Mouse (Mus musculus) midbrain, postnatal 0 days (tissue): ENCODE measurements around the gene Cpne8. TPM values are rescaled to one million over a fixed set of nuclear protein-coding genes. Genes with fewer than 3 reads are reported as not detected.
"Not testable (repeated sequence)": the region's sequence is repeated elsewhere in the genome, so short reads cannot be mapped to it uniquely, and the experiment has no call there.

Source experiments
- ATAC-seq: fragments of 200-750 bp; cut with Nextera tagmentation; 2 replicates; pipeline ENCODE4 v1.8.0; 2017; ENCODE audit warnings: moderate number of reproducible peaks, mild to moderate bottlenecking, moderate TSS enrichment, moderate library complexity; ENCODE audit not compliant: low FRiP score
- DNase-seq: peaks from one replicate; pipeline ENCODE4 v3.0.0-alpha.2; 2015; ENCODE audit warnings: low spot score
- H3K27ac ChIP-seq: fragments of 300-500 bp; sonication (generic); 2 replicates; pipeline ENCODE4 v1.5.1; 2014; ENCODE audit warnings: low read depth, mild to moderate bottlenecking, low read length, mixed read lengths
- H3K27me3 ChIP-seq: fragments of 300-500 bp; sonication (generic); 2 replicates; pipeline ENCODE4 v1.6.1; 2014; ENCODE audit warnings: low read length, control low read depth, mixed read lengths; ENCODE audit not compliant: insufficient read depth
- H3K36me3 ChIP-seq: fragments of 300-500 bp; sonication (generic); 2 replicates; pipeline ENCODE4 v1.6.1; 2014; ENCODE audit warnings: low read length, control low read depth, mixed read lengths; ENCODE audit not compliant: insufficient read depth
- H3K4me1 ChIP-seq: fragments of 300-500 bp; sonication (generic); 2 replicates; pipeline ENCODE4 v1.6.1; 2014; ENCODE audit warnings: mild to moderate bottlenecking, control low read depth, antibody characterized with exemption, low read length, mixed read lengths; ENCODE audit not compliant: insufficient read depth
- H3K4me2 ChIP-seq: fragments of 300-500 bp; sonication (generic); 2 replicates; pipeline ENCODE4 v1.6.1; 2014; ENCODE audit warnings: low read depth, mild to moderate bottlenecking, low read length, mixed read lengths; ENCODE audit not compliant: poor library complexity, severe bottlenecking
- H3K4me3 ChIP-seq: fragments of 300-500 bp; sonication (generic); 2 replicates; pipeline ENCODE4 v1.5.1; 2014; ENCODE audit warnings: low read depth, mild to moderate bottlenecking, low read length, moderate library complexity
- H3K9ac ChIP-seq: fragments of 300-500 bp; sonication (generic); replicated peaks from 2 replicates; pipeline ENCODE4 v1.6.1; 2014; ENCODE audit warnings: mild to moderate bottlenecking, low read length, moderate library complexity, mixed read lengths; ENCODE audit not compliant: poor library complexity, severe bottlenecking
- H3K9me3 ChIP-seq: fragments of 300-500 bp; sonication (generic); 2 replicates; pipeline ENCODE4 v1.6.1; 2016; ENCODE audit warnings: low read length, control low read depth
- CTCF ChIP-seq: IDR thresholded peaks from 2 replicates; pipeline ENCODE4 v1.5.1; 2016; ENCODE audit warnings: antibody characterized with exemption, mild to moderate bottlenecking
- WGBS: fragments of 180-500 bp; shearing (Covaris S2); extraction: QIAGEN DNeasy Blood & Tissue Kit; methylation state at CpG from one replicate; pipeline ENCODE4 v1.1.7; 2014; 5-methylcytosine and 5-hydroxymethylcytosine counted together
- polyA plus RNA-seq: library from polyadenylated mRNA; unstranded; fragments of >200 nt; fragmentation: Nextera tagmentation; extraction: Ambion mirVana; gene quantifications from 2 replicates; pipeline ENCODE4 v1.2.1, GENCODE M21; 2015
- total RNA-seq: library from RNA; depleted of rRNA; stranded (reverse); fragments of >200 nt; gene quantifications from 2 replicates; pipeline ENCODE4 v1.2.3, GENCODE M21; 2014

The Cpne8 gene
- total and polyA plus RNA-seq, 2 experiments from 2014 or later, result 10.0 to 18.1 TPM

DNA sequence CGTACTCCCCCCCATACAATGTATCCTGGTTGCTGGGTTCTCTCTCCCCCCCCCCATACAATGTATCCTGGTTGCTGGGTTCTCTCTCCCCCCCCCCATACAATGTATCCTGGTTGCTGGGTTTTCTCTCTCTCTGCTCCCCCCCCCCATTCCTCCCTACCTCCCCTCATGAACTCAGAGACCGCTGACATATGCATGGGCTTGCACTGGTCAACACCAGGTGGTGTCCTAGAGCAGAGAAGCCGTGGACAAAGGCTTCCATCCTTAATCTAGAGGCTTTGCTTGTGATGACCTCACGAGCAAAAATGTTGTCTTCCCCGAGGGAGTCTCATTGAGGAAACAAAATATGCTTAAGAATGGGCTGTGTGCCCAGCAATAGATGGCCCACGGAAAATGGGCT, 187.7 kb downstream of the Cpne8 start:
- no peak for TF ChIP-seq CTCF
- 69% methylated on average over 6 of the region's 6 CpGs for WGBS
- Histone ChIP-seq H3K36me3 (no peaks in the 10 kb centered on the region), H3K9ac (no peak overlapping the region), H3K9me3 (no peaks in the 10 kb centered on the region), H3K4me2 (no peak overlapping the region), H3K27me3 (no peaks in the 10 kb centered on the region), H3K4me1 (no peaks in the 10 kb centered on the region), H3K4me3 (no peak overlapping the region), H3K27ac (no peak overlapping the region)
- no peak for ATAC-seq
- no peak for DNase-seq

- ATAC-seq (no peak), DNase-seq (no peak)
- no peak overlapping the region for H3K27ac ChIP-seq
- H3K9me3 ChIP-seq, result no peaks in the 10 kb centered on the region
- H3K4me2 ChIP-seq, result no peak overlapping the region
- TF ChIP-seq CTCF, result no peak
- H3K4me3 ChIP-seq, result no peak overlapping the region
- 86% methylated on average over 7 of the region's 7 CpGs for WGBS
- no peaks in the 10 kb centered on the region for H3K27me3 ChIP-seq
- no peaks in the 10 kb centered on the region for H3K36me3 ChIP-seq
- no peaks in the 10 kb centered on the region for H3K4me1 ChIP-seq
- H3K9ac ChIP-seq, result no peak overlapping the region
These were observed 189.0 kb downstream of the Cpne8 start for GRCm38 (mm10) chr15:90490186-90490585.

GRCm38 (mm10) chr15:90470561-90470960, 208.7 kb downstream of the Cpne8 start:
- H3K4me3 ChIP-seq, H3K9ac ChIP-seq, H3K4me1 ChIP-seq, DNase-seq, H3K27me3 ChIP-seq, H3K4me2 ChIP-seq, H3K9me3 ChIP-seq, ATAC-seq, H3K27ac ChIP-seq, H3K36me3 ChIP-seq: not testable (repeated sequence)

GRCm38 (mm10) chr15:90463281-90463680, 216.0 kb downstream of the Cpne8 start:
- Histone ChIP-seq H3K4me1 (no peaks in the 10 kb centered on the region), H3K27ac (no peak overlapping the region), H3K36me3 (no peaks in the 10 kb centered on the region), H3K9ac (no peak overlapping the region), H3K9me3 (no peaks in the 10 kb centered on the region), H3K4me2 (no peak overlapping the region), H3K4me3 (no peak overlapping the region), H3K27me3 (no peaks in the 10 kb centered on the region)
- no peak for ATAC-seq
- peak; percentile 4 for DNase-seq
- no peak for TF ChIP-seq CTCF
- 83% methylated on average over 2 of the region's 2 CpGs for WGBS

DNA sequence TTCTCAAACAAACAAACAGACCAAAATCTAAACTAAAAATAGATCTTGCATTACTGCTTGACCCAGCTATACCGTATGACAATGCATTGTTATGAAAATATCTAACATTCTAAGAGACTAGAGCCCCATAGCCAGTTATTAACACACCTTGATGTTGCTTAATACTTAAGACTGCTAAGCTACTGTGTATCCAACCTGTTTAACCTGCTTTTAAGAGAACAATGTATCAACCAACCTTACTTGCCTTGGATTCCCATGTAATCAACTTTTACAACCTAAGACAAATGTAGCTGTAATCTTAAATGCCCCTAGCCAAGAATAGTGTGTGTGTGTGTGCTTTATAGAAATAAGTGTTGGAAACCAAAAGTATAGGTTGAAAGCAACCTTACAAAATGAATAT, 233.2 kb downstream of the Cpne8 start:
- Histone ChIP-seq H3K36me3 (no peaks in the 10 kb centered on the region), H3K4me1 (no peaks in the 10 kb centered on the region), H3K27ac (no peak overlapping the region), H3K9ac (no peak overlapping the region), H3K4me3 (no peak overlapping the region), H3K4me2 (no peak overlapping the region), H3K9me3 (no peaks in the 10 kb centered on the region), H3K27me3 (no peaks in the 10 kb centered on the region)
- no peak for ATAC-seq
- 89% methylated on average over 1 of the region's 1 CpGs for WGBS
- no peak for DNase-seq
- TF ChIP-seq CTCF, result no peak
